Mouse (Mus musculus) megakaryocyte, embryonic 14.5 days (primary cell): ENCODE results near the gene Rps27.

Source experiments
- FLI1 ChIP-seq: IDR thresholded peaks from 2 replicates; pipeline ENCODE4 v1.6.1; 2012; ENCODE audit warnings: low read length, inconsistent platforms, mixed read lengths
- GATA1 ChIP-seq: IDR thresholded peaks from 3 replicates; pipeline ENCODE4 v1.6.1; 2012; ENCODE audit warnings: mixed read lengths, low read length, inconsistent platforms, borderline replicate concordance

DNA sequence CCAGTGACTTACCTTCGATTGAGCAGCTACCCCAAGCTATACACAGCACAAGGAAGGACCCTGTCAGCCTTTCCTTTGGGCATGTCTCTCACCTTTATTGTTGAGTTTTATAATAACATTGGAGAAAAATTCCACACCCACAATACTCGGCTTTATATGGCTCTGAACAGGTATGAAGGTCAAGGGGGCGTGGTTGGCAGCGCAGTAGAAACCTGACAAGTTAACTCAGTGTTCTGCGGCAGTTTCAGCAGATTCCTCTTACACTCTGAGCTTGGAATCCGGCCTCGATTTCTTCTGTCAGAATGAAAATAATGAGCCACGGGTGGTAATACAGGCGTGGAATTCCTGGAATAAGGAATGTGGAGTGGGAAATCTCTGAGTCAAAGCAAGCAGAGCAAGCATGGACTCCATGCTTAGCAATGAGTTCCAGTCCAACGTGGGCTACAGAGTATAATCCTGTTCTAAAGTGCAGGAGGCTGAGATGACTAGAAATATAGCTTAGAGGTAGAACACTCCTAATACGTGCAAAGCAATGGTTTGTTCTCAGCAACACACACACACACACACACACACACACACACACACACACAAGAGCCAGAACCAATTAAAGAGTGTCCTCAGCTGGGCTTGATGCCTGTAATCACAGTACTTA is 22.5 kb downstream of the Rps27 start:
- TF ChIP-seq FLI1 (no peak), GATA1 (no peak)
